Mouse (Mus musculus): Measurements from ENCODE around the gene Kif22.

Gene Kif22

DNA sequence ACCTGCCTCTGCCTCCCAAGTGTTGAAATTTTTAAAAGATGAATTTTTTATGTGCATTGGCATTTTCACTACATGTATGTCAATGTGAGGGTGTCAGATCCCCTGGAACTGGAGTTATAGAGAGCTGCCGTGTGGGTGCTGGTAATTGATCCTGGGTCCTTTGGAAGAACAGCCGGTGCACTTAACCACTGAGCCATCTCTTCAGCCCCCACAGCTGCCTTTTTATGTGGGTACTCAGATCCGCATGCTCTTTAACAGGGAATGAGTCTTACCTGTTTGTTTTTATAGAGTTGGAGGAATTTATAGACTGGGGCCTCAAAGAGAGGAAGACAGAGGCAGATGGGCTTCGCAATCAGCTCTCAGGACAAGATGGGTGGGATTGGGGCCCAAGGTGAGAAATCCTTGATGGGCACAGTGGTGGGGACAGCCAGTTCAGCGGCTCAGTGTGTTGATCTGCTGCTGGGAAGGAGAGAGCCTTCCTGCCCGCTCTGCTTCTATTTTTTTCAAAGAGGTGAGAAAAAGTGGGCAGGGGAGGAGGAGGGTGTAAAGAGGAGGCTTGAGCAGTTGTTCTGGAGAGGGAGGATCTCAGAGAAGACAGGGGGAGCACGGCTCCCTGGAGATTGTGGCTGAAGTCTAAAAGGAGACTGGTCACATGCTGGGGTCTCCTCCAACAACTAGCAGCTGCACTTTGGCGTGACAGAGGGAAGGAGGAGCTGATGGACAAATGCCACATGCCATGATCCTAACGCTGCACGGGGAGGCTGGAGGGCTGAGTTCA, 57.4 kb downstream of the Kif22 start:
- no peak for DNase-seq (ENCODE audit: low spot score in 2 of 2)

DNA sequence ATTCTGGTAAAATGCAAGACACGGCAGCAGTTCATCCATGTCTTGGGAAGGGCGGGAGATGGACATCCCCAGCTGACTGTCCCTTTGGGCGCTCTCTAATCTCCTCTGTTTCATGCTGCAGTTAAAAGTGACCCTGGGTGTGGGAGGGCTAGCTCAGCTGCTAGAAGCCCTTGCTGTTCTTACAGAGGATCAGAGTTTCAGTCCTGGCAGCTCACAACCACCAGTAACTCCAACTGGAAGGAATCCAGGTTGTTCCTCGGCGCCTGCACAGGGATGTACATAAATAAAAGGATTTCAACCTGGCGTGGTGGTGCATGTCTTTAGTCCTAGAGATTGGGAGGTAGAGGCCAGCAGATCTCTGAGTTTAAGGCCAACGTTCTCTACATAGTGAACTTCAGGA, 59.2 kb downstream of the Kif22 start:
- no peak for DNase-seq (ENCODE audit: low spot score in 2 of 2)

DNA sequence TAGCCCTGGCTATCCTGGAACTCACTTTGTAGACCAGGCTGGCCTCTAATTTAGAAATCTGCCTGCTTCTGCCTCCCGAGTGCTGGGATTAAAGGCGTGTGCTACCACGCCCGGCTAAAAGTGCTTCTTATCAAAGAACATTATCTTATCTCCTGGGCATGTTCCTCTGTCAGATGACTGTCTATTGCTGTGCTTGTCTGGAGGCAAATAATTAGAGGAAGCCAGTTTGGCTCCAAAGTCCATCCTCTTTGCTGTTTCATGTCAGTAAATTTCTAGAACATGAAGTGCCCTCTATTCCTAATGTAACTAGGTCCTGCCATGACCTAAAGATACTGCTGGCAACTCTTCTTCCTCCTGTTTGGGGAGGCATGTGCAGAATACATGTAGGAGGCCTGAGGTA, 60.2 kb downstream of the Kif22 start:
- DNase-seq (ENCODE audit: low spot score in 2 of 2) = no peak

DNA sequence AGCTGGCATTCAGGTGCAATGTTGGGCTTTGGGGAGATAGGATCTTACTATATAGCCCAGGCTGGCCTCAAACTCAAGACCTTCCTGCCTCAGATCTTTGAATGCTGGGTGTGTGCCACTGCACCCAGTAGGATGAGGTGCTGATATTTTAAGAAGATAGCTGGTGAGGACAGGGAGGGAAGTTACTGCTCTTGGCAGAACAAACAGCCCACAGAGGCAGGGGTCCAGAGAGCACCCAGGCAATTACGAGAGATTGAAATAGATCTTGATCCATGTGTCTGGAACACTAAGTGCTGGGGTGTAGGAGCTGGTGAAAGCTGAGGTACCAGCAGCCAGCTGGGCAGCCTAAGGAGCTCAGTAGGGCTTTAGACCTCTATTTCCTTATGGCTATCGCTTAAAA, 60.7 kb downstream of the Kif22 start:
- DNase-seq (ENCODE audit: low spot score in 2 of 2) = no peak

DNA sequence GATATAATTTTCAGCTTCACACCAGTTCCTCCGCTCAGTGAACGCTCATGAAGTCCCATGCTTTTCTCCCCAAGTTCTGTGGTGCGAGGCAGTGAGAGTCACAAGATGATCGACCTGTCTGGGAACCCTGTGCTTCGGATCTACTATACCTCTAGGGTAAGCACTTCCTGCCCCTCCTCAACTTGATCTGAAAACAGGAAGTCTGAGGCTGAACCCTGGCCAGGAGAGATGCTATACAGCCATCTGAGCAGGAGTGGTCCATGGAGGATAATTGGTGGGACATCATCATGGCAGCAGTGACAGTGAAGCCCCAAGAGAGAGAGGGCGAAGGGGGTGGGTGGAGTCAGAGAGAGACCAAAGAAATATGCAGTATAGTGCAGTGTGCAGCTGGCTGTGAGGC, 63.4 kb downstream of the Kif22 start:
- no peak for DNase-seq (ENCODE audit: low spot score in 2 of 2)

Measured in right cerebral cortex, postnatal 10 days (tissue).